Mouse (Mus musculus): ENCODE data around the gene Samd4b.

Samd4b gene

DNA sequence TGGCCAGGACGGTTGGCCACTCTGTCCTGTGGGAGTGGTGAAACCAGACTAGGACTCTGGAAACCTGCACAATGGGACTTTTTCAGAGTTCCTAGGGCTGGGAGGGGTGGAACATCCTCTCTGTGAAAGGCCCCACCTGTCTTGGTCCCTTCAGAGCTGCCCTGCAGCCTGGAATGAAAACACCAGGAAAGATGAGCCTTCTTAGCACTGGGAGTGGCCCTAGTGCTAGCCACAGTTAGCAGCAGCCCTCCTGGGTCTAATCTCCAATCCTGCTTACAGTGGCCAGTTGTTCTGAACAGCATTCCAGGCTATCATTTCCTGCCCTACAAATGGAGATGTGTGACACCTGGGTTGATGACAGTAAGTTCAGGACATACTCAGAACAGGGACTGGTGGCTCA lies 6.1 kb downstream of the Samd4b start:
- no peak for DNase-seq (ENCODE audit: low spot score in 2 of 2)

DNA sequence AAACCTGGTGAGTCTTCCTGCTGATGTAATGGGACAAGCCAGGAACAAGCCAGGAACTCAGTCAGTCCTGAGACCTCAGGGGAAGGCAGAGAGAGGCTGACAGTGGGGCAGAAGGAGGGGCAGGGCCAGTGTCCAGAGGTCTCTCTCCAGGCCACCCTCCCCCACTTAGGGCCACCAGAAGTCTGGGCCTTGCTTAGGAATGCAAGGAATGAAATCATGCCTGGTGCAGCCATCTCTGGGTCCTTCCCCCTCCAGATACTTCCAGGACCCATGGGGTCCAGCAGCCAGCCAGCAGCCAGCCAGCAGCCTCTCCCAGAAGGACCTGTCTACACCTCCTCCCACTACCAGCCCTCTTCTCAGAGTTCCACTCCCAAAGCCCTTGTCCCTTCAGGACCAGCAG lies 10.3 kb downstream of the Samd4b start:
- no peak for DNase-seq (ENCODE audit: low spot score in 2 of 2)

DNA sequence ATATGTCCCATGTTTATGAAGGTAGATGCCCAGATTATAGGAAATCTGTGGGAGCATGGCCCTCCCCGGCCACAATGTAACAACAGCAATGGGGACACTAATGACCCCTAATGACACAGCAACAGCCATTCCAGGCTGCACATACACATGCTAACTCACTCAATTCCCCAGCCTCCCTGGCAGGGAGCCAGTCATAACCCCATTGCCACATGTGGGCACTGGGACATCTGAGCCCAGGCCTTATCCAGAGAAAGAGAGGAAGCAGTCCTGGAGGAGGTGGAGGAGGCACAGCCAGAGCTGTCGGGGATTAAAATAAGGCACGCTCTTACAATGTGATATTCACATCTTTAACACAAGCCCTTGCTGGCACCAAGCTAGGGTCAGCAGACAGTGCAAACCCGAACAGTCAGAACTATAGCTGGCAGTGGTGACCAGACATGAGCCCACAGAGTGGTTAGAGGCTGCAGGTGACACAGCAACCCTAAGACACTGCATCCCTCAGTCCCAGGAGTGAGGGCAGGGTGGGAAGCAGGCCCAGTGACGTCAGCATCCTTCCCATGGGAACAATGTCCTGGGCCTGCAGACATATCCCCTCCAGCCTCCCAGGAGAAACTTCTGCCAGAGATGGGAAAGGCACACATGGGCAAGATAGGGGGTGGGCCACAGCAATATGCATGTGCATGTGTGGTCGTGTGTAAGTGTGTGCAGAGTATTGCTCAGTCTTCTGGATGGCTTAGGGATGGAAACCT lies 11.1 kb downstream of the Samd4b start:
- no peak for DNase-seq (ENCODE audit: low spot score in 2 of 2)

DNA sequence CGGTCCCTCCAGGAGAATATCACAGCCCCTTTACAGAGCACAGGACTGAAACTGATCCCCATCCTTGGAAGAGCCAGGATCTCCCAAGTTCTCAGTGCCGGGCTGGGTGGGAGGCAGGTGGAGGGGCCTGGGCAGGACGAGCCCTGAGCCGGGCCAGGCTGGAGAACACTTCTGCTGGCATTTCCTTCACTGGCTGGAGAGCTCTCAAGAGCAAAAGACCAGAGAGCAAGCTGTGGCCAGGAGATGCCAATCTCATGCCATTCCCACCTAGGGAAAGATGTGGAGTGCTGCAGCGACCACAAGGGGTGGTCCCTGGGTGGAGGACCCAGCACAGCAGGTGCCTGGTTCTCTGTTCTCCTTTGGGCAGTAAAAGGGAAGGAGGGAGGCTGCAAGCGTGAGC lies 12.9 kb downstream of the Samd4b start:
- no peak for DNase-seq (ENCODE audit: low spot score in 2 of 2)

DNA sequence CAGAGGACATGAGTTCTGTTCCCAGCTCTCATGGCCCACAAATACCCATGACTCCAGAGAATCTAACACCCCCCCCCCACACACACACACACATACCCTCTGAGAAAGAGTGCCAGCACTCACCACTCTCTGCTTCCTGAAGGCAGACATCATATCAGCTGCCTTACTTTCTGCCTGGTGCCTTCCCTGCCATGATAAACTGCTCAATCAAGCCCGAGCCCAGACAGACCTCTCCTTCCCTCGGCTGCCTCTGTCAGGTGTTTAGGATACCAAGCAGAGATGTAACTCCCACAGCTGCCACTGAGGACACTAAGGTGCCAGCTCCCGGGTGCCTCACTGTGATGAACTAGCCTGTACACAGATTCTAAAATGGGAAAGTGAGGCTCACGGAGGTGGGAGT lies 13.5 kb downstream of the Samd4b start:
- no peak for DNase-seq (ENCODE audit: low spot score in 2 of 2)

DNA sequence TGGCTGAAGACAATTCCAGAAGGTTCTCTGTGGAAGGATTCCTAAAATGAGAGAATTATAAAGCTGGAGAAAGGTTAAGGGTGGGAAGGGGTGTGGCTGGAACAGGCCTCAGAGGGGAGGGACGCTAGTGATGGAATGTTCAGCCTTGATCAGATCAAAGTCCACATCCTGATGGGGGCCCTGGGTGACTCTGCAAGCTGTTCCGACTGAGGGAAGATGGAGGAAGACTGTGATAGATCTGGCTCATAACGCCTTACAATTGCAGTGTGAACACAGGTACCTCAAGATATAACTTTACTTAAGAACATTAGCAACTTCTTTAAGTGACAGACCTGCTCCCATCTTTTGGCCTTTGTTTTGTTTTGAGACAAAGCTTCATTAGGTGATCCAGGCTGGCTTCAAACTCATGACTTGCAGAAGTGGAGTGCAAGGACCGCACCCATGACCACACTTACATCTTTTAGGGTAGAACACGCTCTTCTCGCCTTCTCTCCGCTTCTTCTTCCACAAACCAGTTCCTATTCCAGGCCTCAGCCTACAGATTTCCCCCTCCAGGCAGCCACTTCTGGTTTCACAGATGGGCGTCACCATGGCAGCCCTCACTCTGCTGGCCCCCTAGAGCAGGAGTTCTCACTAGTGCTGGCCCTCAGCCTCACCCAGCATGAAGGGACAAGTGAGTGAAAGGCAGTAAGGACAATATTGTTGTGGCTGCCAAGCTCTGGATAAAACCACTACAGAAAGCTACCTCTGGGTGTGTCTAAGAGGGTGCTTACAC lies 14.2 kb downstream of the Samd4b start:
- no peak for DNase-seq (ENCODE audit: low spot score in 2 of 2)

DNA sequence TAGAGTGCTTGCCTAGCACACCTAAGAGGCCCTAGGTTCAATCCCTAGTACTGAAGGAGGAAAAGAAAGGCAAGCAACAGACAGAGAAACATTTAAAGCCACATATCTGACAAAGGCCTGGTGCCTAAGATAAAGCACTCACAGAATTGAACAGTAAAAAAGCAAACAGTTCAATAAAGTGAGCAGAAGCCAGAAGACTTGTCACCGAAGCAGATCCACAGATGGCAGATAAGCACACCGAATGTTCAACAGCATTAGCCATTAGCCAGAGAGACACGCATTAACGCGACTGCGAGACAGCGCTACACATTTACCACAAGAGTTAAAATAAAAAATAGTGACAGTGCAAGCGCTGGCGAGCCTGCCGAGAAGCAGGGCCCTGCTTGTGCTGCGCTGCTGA lies 15.1 kb downstream of the Samd4b start:
- DNase-seq (ENCODE audit: low spot score in 2 of 2): no peak

DNA sequence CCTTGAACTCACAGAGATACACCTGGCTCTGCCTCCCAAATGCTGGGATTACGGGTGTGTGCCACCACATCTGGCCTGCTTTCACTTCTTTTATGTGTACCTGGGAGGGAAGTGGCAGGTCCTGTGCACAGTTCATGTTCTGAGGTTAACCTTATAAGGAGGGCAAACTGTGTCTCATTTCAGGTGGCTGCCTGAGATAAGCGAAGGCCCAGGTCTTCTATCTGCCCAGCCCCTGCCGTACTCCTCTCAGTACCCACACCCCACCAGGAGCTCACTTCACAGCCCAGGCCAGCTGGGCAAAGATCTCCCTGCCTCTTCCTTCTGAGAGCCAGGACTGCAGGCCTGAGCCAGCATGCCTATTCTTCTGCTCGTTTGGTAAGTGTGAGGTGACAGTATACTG lies 16.2 kb downstream of the Samd4b start:
- DNase-seq (ENCODE audit: low spot score in 2 of 2): no peak

DNA sequence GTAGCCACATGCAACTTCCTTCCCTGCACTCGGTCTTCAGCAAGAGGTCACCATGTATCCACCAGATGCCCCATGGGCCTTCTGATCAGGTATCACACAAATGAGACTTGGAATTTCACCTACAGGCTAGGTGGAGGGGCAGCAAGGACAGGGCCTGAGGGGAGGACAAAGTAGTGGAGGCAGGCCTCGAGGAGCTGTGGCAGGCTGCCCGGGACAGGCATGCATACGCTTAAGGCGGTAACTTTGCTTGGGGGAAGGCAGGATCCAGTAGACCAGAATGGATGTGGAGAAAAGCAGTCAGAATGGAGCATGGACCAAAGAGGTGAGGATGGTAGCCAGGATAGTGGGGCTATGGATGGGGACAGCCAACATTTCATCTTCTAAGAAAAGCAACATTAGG lies 18.1 kb downstream of the Samd4b start:
- DNase-seq (ENCODE audit: low spot score in 2 of 2): no peak

DNA sequence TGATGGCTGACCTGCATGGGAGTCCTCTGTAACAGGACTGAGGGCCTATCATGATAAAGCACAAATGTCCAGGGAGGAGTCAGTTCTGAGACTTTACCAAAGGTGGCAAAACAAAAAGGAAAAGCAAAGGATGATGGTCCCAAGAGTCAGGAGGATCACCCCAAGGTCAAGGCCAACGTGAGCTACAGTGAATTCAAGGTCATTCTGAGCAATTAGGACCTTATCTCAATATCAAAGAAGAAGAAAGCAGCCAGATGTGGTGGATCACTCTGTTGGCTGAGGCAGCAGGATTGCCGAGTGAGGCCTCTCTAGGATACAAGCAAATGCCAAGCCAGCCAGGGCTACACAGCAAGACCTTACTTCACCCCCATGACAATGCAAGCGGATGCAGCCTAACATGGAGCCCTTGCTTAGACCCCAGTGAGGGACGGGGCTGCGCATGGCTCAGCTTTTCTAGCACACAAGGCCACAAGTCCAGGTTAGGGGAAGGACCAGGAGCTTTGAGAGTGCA lies 19.3 kb downstream of the Samd4b start:
- no peak for DNase-seq (ENCODE audit: low spot score in 2 of 2)

DNA sequence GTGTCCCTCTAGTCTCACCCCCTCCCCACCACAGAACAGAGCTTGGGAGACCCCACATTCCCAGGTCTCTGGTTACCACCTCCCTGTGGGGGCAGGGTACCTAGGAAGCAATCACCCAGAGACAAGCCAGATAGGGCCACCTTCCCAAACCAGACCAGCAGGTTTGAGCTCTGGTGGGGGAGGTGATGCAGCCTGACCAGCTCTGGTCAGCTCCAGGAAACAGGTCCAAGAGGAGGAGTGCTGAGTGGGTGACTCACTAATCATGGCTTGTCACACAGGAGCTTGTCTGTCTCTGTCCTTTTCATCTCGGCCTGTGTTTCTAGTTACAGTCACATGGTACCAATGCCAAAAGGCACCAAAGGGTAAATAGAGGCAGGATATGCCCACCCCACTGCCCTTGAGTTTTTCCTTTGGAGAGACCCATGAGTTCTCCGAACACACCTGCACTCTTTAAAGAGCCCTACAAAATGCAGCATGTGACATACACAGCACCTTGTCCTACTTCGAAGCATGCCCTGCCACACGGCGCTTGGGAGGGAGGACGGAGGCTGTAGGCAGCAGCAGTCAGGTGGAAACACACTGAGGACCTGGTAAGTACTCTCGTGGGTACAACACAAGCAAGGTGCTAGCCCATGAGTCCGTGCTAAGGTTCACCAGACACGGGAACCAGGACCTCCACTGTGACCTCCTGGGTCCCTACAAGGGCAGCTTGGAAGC lies 20.0 kb downstream of the Samd4b start:
- no peak for DNase-seq (ENCODE audit: low spot score in 2 of 2)

DNA sequence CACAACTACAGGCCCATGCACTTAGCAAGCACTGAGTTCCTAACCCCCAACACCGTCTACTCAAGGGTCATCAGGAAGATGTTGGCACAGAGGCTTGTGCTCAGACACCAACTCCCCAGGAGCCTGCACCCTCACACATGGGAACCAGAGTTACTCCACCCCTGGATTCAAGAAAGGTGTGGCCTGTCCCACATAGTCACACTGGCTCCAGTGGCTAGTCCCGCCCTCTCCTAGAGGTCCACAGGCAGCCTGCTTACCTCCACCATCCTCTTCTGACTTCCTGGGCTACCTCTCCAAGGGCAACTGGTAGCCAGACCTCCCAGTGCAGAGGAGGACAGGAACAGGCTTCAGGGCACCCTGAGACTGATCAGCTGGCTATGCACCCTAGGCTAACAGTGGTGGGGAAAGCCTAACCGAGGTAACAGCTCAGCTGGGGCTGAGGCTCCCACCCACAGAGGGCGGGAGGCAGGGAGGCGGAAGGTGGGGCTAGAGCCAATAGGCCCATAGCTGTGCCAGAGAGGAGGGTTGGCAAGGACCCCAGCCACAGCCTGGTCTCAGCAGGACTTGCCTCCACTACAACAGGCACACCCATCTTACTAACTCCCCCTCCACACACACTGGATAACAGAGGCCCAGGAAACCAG lies 21.6 kb downstream of the Samd4b start:
- DNase-seq (ENCODE audit: low spot score in 2 of 2): peak in 1 of 2 experiments; percentile 72

DNA sequence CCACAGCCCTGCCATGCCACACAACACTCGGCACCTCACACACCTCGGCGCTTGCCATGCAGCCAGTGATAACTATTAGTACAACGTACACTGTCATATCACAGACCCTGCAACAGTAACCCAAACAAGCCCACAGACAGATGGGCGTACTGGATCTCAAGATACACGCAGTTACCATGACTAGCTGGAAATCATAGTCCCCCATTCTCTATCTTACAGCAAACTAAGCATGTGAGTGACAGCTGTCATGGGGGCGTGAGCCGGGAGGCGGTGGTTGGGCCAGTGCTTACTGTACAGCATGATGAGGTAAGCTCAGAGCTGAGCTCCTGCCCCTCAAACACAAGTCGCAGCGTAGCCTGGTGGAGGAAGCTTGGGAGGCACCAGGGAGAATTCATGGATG lies 22.3 kb downstream of the Samd4b start:
- DNase-seq (ENCODE audit: low spot score in 2 of 2): no peak

DNA sequence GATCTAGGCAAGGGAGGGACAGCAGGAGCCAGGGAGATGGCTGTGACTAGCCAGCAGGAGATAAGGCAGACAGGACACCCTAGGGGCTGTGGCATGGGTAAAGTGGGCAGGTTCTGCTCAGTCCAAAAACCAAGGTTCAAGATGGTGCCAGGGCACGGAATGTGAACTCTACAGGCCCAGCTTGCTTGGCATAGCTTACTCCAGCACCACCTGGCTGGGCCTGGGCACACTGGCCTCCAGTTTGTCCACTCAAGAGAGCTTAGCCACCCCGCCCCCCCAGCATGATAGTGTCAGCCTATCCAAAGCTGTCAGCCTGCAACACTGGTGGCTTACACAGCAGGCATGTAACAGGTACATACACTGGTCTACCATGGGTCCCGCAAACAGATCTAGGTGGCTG lies 24.7 kb downstream of the Samd4b start:
- no peak for DNase-seq (ENCODE audit: low spot score in 2 of 2)

DNA sequence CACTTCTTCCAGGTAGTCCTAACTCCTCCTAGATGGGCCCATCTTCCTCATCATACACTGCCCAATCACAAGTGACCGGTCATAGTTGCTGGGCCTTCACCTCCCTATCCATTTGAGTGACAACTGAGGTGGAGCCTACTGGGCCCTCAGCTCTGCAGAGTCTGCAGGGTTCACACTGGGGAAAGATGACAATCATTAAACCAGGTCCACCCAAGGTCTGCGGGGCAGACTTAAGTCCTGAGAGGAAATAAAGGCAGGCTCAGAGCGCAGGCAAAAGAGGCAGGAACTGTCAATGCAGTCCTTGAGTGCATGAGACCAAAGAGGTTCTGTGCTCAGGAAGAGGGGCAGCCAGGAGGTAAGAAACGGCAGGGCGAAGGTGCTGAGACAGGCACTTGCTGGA lies 25.3 kb downstream of the Samd4b start:
- no peak for DNase-seq (ENCODE audit: low spot score in 2 of 2)

DNA sequence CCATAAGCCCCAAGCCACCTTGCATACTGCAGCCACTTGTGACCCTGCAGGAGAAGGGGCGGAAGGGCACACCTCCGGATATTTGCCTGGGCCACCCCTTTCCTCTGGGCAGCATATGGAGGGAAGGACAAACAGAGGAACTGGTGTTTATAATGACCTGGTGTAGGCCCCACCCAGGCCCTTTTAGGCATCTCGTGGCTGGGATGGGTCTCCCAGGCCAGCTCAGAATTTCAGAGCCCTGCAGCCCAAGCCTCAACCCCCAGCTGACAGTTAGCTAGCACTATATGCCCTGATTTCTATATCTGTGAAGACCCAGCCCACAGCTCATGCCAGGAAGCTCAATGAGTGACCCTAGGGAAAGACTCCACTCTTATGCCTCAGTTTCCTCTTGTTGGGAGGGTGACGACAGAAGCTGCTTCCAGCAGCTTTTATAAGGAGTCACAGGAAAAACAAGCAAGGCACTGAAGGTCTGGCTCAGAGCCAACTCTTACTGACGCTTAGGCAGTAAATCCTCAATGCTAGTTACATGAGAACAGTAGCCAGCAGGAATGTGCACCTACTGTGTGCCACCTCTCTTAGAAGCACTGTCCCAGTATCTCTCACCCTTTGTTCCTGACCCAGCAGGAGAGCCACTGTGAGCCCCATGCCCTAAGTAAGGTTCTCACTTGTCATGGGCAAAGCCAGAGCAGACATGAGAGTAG lies 26.8 kb downstream of the Samd4b start:
- no peak for DNase-seq (ENCODE audit: low spot score in 2 of 2)

DNA sequence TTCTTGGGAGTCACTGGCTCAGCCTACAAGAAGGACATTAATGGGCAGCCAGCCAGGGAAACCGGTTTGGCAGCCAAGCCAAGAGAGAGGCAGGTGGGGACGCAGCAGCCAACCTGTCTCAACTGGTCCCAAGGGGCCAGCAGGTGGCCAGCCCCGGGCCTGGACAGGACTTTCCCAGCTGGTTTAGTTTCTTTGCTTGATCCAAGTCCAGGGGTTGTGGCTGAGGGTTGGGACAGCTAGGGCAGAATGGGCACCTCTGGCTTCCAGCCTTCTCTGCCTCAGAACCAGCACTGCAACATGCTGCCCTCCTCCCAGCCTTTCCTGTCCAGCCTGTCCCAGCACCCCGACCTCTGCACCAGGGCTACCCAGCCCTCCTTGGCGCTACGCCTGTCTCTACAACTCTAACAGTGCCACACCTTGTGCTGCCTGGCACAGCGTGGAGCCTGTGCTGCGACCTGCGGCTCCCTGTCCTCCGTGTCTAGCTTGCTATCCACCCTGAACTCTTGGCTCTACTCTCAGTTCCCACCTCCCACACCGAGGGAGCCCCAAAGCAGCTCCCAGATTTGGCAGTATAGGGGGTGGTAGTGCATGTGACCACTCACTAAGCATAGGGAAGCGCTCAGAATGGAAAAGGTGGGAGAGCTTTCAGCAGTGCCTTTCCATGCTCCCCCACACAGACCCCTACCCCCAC lies 27.5 kb downstream of the Samd4b start:
- peak in 1 of 2 experiments; percentile 60 for DNase-seq (ENCODE audit: low spot score in 2 of 2)

DNA sequence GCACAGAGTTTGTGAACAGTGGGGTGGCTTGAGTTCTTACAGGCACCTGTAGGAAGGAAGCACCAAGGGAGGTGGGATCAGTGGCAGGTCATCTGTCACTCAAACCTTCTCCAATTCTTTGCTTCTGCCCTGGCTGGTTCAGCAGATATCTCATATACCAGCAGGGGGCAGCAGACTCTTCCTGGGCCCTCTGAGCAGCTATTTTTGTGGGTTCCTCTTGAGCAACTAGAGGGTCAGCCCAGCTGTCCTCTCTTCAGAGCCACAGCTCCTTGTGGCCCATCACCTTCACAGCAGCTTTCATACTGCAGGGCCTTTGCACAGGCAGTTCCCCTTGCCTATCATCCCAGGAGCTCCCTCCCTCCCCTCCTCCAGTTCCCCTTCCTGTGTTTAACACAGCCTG lies 29.7 kb downstream of the Samd4b start:
- DNase-seq (ENCODE audit: low spot score in 2 of 2): peak in 1 of 2 experiments; percentile 55

DNA sequence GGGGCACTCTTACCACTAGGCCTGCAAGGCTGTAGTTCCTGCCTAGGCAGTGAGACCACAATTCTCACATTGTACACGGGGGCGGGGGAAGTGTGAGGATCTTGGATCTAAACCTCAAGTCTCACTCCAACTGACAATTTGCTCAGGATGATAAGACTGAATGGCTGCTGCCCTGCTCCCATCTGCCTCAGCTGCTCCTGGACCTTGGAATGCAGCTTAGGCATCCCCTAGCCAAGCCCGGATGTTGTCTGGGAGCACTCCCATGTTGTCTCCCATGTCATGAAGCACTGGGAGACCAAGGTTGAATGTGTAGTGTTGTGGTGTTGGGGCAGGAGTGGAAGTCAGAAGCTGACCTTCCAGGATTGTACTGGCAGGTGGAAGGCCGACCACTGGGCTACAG lies 30.4 kb downstream of the Samd4b start:
- no peak for DNase-seq (ENCODE audit: low spot score in 2 of 2)

DNA sequence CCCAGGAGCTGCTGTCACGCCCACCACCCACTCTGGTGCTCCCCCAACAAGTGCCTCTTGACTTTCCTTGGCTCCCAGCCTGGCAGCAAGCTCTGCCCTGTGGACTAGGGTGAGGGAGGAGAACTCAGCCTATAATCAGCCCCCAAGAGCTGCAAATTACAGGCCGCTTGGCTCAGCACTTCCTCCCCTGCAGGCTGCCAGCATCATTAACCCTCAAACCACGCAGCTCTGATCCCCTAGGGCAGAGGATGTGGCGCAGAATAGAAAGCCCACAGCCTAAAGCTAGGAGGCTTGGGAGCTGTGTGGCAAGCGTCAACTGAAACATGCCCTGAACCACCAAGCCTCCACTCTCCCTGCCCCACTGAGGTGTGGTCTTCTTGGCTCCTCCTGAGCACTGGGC lies 32.5 kb downstream of the Samd4b start:
- DNase-seq (ENCODE audit: low spot score in 2 of 2): no peak

DNA sequence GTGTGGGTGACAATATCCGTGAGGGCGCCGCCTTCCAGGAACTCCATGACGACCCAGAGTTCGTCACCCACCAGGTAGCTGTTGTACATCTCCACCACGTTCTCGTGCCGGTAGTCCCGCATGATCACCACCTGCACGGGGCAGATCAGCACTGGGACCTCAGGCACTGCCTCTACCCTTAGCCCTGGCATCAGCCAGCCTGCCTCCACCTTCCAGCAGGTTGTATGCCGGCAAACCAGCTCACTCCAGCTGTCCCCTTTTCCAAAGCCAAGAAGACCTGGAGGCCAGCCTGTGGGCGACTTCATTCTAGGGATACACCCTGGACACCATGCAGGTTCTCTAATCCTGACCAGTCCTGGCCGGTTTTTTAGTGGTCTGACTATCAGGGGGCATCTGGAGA lies 35.0 kb downstream of the Samd4b start:
- DNase-seq (ENCODE audit: low spot score in 2 of 2): no peak

Data from cerebellum, postnatal 4 days (tissue).